Mouse (Mus musculus) mesoderm, embryonic 11.5 days (tissue): ENCODE results near the gene Tmcc1.
"Not testable (repeated sequence)": the region's sequence is repeated elsewhere in the genome, so short reads cannot be mapped to it uniquely, and the experiment has no call there.

Experiments
- DNase-seq: peaks from one replicate; pipeline ENCODE4 v3.0.0-alpha.2; 2012; ENCODE audit warnings: low read depth, low spot score

The Tmcc1 gene

DNA sequence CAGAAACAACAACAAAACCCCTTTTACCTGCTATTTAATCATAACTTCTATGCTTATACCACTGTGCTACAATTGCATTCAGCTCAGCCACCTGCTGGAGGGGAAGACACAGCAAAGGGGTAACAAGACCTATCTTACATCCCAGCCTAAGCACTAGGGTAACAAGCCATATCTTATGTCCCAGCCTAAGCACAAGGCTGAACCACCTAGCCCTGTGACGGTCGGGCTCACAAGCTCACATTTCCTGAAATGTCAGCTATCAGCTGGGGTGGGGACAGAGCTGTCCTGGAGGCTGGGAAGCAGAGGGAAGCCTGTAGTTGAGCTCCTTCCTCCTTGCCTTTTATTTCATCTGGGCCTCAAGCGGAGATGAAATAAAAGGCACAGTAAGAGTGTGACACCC lies 115.7 kb downstream of the Tmcc1 start:
- DNase-seq, result no peak

DNA sequence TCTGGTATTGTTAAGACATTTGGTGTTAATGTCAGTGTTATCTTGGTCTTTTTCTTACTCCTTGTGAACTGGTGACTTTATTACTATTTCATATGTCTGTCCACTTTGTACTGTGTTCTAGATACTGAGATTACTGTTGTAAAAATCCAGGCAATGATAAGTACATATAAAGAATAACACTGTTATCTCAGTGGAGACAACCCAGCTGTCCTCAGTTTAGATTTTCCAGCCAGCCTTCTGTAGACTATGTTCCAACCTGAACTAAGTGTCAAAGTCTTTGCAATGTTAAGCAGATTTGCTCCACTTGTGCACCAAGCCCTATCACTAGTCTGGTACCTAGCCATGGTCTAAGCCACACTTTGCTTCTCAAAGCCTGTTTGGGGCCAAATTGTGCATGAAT lies 118.4 kb downstream of the Tmcc1 start:
- DNase-seq, result no peak

DNA sequence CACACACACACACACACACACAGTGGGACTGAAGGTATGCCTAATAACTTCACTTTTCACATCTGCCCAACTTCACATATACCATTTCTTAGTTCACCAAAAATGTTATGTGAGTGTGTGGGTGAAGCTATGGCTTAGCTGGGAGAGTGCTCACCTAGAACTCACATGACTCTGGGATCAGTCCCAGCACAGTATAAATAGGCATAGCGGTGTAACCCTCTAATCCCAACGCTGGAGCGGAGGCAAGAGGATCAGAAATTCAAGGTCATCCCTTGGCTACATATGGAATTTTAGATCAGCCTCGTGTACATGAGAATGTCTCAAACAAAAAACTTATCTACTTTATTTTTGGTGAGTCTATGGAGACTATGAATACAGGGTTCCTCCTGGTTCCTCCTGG lies 119.7 kb downstream of the Tmcc1 start:
- no peak for DNase-seq

DNA sequence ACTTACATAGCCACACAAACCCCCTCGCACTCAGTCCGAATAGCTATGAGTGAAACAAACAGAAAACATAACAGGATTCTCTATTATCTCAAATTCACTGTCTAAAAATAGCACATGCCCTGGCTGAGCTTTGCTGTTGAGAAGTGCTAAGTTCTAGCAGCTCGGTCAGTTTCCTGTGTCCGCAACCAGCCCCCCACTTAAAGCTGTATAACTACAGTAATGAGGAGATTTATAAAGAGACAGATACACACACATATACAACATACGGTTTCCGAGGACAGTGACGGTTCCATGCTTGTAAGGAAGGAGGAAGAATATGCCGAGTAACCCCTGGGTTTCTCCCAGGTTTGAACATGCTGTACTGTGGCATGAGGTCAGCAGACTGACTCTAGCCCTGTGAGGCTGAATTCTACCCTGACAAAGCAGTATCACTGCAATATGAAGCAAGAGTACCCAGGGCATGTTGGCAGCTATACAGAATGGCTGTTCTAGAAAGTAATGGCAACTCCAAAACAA lies 120.5 kb downstream of the Tmcc1 start:
- no peak for DNase-seq

DNA sequence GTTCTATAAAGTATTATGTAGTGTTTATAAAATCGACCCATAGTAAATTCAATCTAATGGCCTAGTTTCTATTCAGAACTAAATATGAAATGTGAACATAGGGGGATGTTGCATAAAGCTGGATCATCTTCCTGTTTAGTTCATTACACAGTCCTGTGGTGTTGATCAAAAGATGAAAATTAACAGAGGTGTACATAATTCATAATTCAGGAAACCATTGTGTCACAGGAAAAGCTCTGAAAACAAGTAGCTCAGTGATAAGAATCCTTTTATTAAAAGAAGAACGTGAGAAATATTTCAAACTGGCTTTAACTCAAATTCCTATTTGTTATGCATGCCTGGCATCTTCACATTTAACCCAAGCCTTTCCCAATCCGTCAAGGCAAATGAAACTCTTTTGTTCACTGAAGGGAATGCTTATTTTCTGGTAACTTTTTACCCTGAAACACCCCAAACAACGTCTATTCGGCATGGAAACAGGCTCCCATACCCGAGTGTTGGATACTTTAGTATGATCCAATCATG lies 121.0 kb downstream of the Tmcc1 start:
- no peak for DNase-seq

DNA sequence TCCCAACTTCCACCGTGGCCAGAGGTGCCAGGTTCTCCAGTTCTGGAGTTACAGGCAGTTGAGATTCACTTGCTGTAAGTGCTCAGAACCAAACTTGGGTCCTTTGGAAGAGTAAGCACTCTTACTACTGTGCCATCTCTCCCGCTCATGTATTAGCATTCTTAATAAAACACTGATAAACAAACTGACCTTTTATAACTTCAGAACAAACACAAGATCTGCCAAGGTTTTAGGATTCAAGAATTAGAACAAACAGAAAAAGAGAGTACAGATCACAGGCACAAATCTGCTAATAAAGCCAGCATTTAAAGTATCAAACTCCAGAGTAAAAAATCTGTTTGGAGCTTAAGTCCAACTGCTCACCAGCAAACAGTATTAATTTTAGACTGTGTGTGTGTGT lies 121.5 kb downstream of the Tmcc1 start:
- DNase-seq, result no peak

DNA sequence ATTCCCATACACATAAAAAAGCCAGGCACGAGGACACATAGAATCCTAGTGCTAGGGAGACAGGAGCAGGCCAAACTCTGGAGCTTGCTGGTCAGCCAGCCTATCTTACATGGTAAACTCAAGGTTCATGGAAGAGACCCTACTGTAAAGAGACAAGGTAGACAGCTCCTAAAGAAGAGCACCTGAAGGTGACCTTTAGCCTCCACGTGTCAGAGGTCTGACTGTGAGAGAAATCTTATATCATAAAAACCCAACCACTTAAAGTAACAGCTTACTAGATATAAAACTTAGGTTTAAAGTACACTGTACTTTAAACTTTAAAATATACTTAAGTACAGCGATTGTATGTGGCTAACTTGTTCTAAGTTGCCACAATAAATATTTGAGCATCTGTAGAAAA lies 122.7 kb downstream of the Tmcc1 start:
- no peak for DNase-seq

DNA sequence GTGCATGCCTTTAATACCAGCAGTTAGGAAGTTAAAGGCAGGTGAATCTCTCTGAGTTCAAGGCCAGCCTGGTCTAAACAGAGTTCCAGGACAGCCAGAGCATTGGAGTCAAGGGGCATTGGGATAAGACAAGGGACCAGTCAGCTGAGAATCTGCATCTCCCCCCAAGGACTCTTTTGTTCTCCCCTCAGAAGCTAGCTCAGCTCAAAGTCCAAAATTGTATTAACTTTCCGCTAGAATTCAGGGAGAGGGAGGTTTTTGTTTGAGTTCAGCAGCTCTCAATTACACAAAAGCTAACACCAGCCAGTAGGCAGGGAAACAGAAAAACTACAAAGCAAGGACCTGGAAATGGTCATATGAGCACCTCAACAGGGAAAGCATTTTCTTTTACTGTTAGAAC lies 129.8 kb downstream of the Tmcc1 start:
- DNase-seq, result no peak

DNA sequence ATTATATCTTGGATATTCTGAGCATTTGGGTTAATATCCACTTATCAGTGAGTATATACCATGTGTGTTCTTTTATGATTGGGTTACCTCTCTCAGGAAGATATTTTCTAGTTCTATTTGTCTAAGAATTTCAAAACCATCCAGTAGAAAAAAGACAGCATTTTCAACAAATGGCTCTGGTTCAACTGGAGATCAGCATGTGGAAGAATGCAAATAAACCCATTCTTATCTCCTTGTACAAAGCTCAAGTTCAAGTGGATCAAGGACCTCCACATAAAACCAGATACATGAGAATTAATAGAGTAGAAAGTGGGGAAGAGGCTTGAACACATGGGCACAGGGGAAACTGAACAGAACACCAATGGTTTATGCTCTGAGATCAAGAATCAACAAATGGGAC lies 133.7 kb downstream of the Tmcc1 start:
- DNase-seq, result not testable (repeated sequence)

DNA sequence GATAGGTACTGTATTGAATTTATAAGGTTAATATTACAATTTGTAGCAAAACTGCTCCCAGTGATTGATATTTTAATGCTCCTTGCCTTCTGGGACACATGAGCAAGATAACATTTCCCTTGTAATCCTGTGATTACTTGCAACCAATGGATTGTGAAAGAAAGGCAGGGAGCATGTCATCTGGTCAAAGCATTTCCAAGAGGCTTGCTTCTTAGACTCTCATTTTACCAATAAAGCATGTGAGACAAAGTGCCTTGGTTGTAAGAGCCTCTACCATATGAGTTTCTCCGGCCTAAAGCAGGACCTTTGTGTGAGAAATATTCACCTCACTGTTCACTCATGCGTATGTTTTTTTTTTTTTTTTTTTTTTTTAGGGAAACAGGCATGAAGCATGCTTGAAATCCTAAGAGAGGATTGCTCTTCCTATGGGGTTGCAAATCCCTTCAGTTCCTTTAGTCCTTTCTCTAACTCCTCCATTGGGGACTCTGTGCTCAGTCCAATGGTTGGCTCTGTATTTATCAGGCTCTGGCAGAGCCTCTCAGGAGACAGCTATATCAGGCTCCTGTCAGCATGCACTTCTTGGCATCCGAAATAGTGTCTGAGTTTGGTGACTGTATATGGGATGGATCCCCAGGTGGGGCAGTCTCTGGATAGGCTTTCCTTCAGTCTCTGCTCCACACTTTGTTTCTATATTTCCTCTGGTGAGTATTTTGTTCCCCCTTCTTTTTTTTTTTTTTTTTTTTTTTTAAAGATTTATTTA lies 134.6 kb downstream of the Tmcc1 start:
- DNase-seq, result no peak

DNA sequence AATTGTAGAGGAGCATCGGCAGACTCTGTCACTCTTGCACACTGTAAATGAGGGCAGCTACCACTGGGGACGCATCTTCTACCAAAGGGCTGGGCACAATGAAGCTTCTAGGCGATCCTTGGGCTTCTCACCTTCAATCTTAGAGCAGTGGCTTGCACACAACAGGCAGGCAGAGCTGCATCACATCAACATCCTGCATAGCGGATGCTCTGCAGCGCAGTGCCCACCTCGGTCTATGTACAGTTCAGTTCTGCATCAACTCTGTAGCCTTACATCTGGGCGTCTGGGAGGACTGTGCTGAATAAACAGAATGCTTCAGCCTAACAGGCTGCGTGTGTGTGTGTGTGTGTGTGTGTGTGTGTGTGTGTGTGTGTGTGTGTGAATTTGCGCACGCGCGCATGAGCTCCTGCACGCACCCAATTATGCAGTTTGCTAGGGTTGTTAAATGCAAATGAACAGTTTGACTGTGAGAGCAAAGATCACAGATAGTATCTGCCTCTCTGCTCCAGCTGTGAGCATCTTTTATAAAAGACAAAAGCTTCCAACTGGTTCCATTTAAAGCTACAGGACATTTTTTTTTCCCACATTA lies 136.5 kb downstream of the Tmcc1 start:
- peak; percentile 32 for DNase-seq

DNA sequence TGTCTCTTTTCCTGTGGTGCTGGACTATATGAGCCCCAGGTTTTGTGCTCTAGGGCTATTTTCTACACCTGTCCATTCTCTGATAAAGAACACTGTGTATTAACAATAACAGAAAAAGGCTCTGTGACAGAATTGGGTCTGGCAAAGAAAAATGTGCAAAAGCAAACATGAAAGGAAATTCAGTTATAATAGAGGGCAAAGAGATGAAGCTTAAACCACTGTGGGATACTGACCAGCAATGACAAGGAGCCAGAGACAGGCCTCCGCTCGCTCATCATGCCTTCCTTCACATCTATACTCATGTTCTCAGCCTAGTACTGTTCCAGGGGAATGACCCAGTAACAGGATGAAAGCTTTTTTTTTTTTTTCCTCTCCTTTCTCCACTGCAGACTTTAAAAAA lies 137.5 kb downstream of the Tmcc1 start:
- DNase-seq, result no peak

DNA sequence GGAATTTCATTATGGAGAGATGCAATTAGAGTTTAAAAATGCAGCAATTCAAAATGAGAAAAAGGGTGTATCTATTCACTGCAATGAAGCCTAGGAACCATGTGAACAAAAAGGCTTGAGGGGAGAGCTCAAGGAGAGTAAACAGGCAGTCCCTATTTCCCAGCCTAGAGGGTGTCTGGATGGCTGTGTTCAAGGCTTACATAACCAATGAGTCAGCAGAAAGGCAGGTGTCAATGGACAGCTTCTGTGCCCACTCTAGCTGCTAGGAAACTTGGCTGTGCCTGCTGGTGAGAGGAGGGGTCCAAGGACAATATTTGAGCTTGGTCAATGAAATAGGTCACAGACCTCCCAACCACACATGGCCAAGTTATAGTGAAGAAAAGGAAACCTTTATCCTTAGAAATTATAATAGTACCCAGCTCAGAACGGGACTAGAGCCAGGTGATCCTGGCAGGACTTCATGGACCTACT lies 138.2 kb downstream of the Tmcc1 start:
- no peak for DNase-seq

DNA sequence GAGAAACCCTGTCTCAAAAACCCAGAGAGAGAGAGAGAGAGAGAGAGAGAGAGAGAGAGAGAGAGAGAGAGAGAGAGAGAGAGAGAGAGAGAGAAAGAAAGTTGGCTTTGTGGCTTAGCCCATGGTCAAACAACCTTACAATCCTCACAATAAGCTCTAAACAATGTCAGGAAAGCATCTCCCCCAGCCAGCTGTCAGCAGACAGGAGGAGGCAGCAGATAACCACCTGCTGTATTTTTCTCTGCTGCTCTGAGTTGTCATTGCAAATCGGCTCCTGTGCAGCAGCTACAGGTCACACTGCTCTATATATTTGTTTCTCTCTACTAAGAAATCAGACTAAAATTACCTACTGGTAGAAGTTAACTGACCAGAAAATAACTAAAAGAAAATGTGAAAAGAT lies 145.4 kb downstream of the Tmcc1 start:
- no peak for DNase-seq

DNA sequence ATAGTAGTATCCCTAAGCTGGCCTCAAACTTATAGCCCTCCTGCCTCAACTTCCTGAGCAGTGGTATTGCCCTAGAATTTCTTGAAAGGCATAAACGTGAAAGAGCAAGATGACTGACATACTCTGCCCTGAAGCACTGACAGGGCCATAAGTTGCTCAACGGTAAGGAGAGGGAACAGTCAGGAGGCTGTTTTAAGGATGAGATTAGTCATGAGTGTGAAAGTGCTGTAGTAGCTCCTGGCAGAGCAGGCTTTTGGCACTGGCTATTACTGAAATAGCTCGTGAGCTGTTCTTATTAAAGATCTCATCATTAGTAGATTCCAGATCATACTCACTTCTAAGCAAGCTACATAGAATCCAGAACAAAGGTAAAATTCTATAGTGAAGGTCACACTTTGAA lies 145.9 kb downstream of the Tmcc1 start:
- DNase-seq, result no peak

DNA sequence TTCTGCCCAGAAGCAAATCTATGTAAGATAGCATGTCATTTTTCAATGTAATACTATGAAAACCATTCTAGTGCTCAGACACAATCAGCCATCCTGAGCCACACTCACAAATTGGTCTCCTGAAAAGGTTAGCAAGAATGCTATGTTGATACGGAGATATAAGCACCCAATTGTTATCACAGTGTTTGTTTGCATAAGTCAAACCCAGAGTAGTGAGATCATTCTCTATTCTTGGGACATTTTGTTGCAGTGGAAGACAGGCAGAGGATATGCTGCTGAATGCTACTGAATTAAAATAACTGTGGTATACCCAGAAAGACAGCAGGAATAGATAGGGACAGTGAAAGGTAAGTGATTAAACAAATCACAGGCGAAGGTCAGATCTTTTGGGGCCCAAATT lies 149.2 kb downstream of the Tmcc1 start:
- peak; percentile 9 for DNase-seq

DNA sequence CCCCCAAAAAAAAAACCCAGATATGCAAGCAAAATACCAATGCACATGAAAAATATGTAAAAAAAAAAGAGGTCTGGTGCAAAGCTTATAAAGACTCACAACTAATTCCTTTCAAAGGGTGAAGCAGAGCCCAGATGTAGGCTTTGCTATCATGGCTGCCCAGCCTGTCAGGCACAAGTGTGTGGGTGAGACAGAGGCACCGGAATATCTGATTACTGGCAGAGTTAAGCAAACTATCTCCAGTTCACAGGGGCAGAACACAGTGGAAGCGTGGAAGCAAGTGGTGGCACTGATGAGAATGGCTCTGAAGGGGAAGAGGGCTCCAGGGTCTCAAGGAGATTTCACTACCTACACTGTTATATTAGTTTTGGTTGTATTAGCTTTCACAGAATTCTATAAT lies 155.1 kb downstream of the Tmcc1 start:
- no peak for DNase-seq

DNA sequence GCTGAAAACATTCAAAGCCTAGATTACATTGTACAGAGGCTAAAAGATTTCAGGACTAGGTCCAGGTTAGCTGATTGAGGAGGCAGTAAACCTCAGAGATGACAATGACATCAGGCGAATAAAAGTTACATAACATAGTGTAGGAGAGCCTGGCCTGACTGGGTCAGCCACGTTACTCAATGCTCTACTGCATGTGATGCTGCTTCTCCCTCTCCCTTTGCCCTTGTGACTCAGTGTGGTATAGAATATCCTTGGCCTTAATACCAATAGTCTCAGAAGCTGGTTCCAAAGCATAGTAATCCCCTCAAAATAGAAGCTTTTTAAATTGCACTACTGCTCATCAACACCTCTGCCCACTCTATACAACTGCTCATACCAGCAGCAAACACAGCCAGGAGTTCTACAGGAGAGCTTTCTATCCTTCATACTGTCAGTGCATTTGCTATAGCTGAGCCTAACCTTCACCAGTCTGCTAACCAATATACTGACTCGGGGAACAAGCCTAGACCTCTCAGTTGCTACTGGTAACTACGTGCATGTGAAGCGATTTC lies 155.9 kb downstream of the Tmcc1 start:
- no peak for DNase-seq

DNA sequence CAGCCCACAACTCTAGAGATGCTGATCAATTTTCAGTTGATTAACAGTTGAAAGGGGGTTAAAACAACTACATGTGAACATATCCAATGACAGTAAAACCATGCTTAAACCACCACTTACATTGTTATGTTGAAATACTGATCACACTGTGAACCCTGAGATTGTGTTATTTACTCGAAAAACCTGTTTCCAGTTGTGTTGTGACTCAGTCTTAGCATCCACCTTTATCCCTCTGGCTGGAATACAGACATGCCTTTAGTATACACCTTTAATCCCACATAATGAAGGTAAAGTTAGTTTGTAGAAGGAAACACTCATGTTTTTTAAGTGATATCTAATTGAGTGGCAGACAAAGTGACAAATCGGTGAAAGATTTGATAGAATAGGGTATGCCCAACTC lies 156.7 kb downstream of the Tmcc1 start:
- no peak for DNase-seq

DNA sequence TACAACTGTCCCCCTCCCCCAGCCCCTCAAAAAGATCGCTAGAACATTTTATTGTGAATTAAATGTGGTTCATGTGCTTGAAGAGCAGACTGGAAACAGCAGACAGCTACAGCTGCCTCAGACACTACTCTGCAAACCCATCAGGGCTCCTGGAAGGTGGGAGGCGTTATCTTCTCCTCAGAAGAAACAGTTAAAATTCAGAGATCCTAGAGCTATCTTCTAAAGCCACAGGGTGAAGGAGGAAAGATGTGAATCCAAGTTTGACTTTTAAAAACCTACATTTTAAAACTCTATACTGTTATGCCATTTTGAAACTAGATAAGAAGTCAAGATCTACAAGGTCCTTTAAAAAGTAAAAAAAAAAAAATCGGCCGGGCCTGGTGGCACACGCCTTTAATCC lies 162.2 kb downstream of the Tmcc1 start:
- DNase-seq, result no peak

DNA sequence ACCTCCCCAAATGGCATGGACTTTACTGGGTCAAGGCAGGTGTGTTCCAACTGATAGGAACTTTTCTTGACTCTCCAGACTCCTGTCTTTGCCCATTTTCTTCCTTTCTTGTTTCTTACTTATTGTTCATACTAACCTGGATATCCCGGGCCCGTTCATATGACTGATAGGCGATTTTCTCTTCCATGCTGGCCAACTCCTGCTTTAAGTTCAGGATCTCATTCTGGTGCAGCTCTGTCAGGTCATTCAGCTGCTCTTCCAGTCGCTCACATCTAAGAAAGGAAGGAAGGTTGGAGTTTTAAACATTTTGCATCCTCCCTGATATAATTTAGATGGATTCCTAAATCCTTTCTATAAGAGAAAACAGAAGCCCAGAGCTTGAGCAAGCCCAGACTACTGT lies 168.6 kb downstream of the Tmcc1 start:
- DNase-seq, result no peak

DNA sequence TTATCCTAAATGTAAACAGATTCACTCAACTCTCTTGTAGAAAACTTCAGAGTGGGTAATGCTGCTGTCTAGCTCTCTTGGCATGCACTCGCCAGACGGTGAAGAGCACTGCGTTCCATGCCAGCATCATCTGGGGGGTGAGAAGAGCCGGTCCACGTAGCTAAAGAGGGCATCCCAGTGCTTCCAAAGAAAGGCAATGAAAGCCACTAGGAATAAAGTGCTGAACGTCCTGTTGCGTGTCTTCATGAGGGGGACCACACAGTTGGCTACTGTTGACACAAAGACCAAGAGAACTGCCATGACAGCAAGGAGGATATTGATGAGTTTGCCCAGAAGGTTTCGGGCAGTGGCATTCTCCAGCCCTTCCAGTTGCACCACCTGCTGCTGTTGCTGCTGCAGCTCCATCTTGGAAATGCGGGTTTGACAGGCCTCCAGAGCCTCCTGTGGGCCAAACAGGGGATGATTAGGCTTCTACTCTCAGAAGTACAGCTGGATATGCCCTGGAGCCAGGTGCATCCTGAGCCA lies 171.3 kb downstream of the Tmcc1 start:
- no peak for DNase-seq

DNA sequence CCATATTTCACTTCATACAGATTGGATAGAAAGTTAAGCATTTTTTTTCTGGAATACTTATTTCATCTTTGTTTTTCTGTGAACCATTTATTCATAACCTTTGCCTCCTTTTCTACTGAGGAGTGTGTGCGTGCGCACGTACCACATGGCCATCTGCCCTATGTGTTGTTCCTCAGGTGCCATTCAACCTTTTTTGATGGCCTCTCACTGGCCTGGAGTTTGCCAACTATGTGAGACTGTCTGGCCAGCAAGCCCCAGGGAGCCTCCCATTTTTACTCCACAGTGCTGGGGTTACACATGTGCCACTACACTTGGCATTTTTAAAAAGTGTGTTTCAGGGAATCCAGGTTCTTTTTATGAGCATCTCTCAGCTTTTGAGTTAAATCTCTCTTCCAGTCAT lies 177.4 kb downstream of the Tmcc1 start:
- DNase-seq, result no peak
